Comparison of ENCODE assay signal across 8 mouse cellular contexts in genomic region chr13:98016923-98017588, GRCm38 (mm10).
A peak's percentile ranks its signal among the peaks of the same experiment; 100 is the strongest.
DNase-seq lines count a peak whose midpoint lies in the region; ATAC-seq and TF ChIP-seq lines count a peak whose summit lies in the region.

No protein-coding gene starts in this region.

- H3K4me1 ChIP-seq in lung, adult 2 months (ENCODE audit: control insufficient read depth, insufficient read depth, low read length), result peaks cover 3% of the 10 kb centered on the region; the same call in 1 of the 2 replicates

- TF ChIP-seq POLR2A in lung, adult 2 months (IDR thresholded peaks at IDR 0.05; ENCODE audit: borderline replicate concordance, extremely low read depth, low read depth, low read length), result no peak

- H3K4me3 ChIP-seq in lung, adult 2 months (replicated peaks; ENCODE audit: extremely low read depth, low read depth, low read length), result no peak overlapping the region
- H3K4me3 ChIP-seq in gastrocnemius, adult 2 months, result no peak overlapping the region

- TF ChIP-seq CTCF in lung, adult 2 months (IDR thresholded peaks at IDR 0.05; ENCODE audit: insufficient read depth, low read length), result no peak
- no peak for TF ChIP-seq CTCF in gastrocnemius, adult 2 months (IDR thresholded peaks at IDR 0.05)

- WGBS in lung, adult 2 months, result 42% methylated on average over 12 of the region's 12 CpGs

- no peak overlapping the region for H3K27ac ChIP-seq in gastrocnemius, adult 2 months

- peak; percentile 36 for DNase-seq in lung, adult 2 months
- no peak for DNase-seq in lung, postnatal 14 days
- peak; percentile 34 to 52 for DNase-seq in frontal cortex, postnatal 36 days (ENCODE audit: low spot score in 2 of 2)
- peak; percentile 58 for DNase-seq in kidney, postnatal 14 days
- no peak for DNase-seq in gastrocnemius, adult 2 months
- no peak for DNase-seq in adrenal gland, adult 18-20 months (ENCODE audit: low spot score in 2 of 2)
- DNase-seq in gastrocnemius, postnatal 10 days, result no peak

- ATAC-seq in megakaryocyte progenitor cell, adult 5-6 weeks (replicated peaks; ENCODE audit: poor library complexity), result peak; percentile 57

- intact Hi-C loops in gastrocnemius, adult 2 months (cut with DNase I), result no loop called here

Comparison
In these comparisons a context has a peak if more than half of its experiments do, and no peak if none do; other contexts are left out.
1. DNase-seq: peak in lung, adult 2 months (single experiment), frontal cortex, postnatal 36 days (2 of 2) and kidney, postnatal 14 days (single experiment); none in lung, postnatal 14 days (single experiment), gastrocnemius, adult 2 months (single experiment), adrenal gland, adult 18-20 months (0 of 2) and gastrocnemius, postnatal 10 days (single experiment).